Mouse (Mus musculus): ENCODE measurements around the gene Slc17a7.
"Not testable (repeated sequence)": the region's sequence is repeated elsewhere in the genome, so short reads cannot be mapped to it uniquely, and the experiment has no call there.

Slc17a7 gene

GRCm38 (mm10) chr7:45163735-45164490 is at the start of gene Slc17a7:
Gene Slc17a7 (plus strand): TSS chr7:45163949.
- DNase-seq, result peak; percentile 48

- DNase-seq, result no peak
Observed at GRCm38 (mm10) chr7:45117566-45117965, 46.2 kb upstream of the Slc17a7 start.

- no peak for DNase-seq
Observed at GRCm38 (mm10) chr7:45118336-45118735, 45.4 kb upstream of the Slc17a7 start.

- no peak for DNase-seq
Observed at GRCm38 (mm10) chr7:45119780-45120709, 43.7 kb upstream of the Slc17a7 start.

GRCm38 (mm10) chr7:45121404-45121803 is 42.3 kb upstream of the Slc17a7 start:
- DNase-seq, result peak; percentile 85

- DNase-seq, result peak; percentile 4
Observed at GRCm38 (mm10) chr7:45121966-45122365, 41.8 kb upstream of the Slc17a7 start.

- no peak for DNase-seq
Observed at GRCm38 (mm10) chr7:45122561-45123185, 41.1 kb upstream of the Slc17a7 start.

GRCm38 (mm10) chr7:45123186-45123570 is 40.6 kb upstream of the Slc17a7 start:
- DNase-seq, result peak; percentile 56

- DNase-seq, result peak; percentile 100
Observed at GRCm38 (mm10) chr7:45124224-45125143, 39.3 kb upstream of the Slc17a7 start, which contains the start of gene Rps11. Gene Rps11 (minus strand): TSS chr7:45124439.

- peak; percentile 38 for DNase-seq
Observed at GRCm38 (mm10) chr7:45125144-45125600, 38.6 kb upstream of the Slc17a7 start.

- DNase-seq, result not testable (repeated sequence)
Observed at GRCm38 (mm10) chr7:45125649-45126048, 38.1 kb upstream of the Slc17a7 start.

- no peak for DNase-seq
Observed at GRCm38 (mm10) chr7:45126147-45126843, 37.5 kb upstream of the Slc17a7 start.

- DNase-seq, result no peak
Observed at GRCm38 (mm10) chr7:45126844-45127699, 36.7 kb upstream of the Slc17a7 start.

GRCm38 (mm10) chr7:45127700-45128224 is 36.0 kb upstream of the Slc17a7 start:
- no peak for DNase-seq

- DNase-seq, result peak; percentile 99
Observed at GRCm38 (mm10) chr7:45128624-45129246, 35.0 kb upstream of the Slc17a7 start, which contains the start of gene Rpl13a. Gene Rpl13a (minus strand): TSS chr7:45128761.

- no peak for DNase-seq
Observed at GRCm38 (mm10) chr7:45129318-45129717, 34.4 kb upstream of the Slc17a7 start.

GRCm38 (mm10) chr7:45129776-45130512 is 33.8 kb upstream of the Slc17a7 start:
- DNase-seq, result no peak

- DNase-seq, result no peak
Observed at GRCm38 (mm10) chr7:45131850-45132249, 31.9 kb upstream of the Slc17a7 start.
